Mouse (Mus musculus): Measurements from ENCODE around the gene Shank2.

Shank2 gene

GRCm38 (mm10) chr7:144417644-144418343, 416.1 kb downstream of the Shank2 start:
- DNase-seq (ENCODE audit: low read depth, low spot score) = peak; percentile 48

- no peak for DNase-seq (ENCODE audit: low read depth, low spot score)
These were observed 418.8 kb downstream of the Shank2 start for GRCm38 (mm10) chr7:144420552-144420951.

- DNase-seq (ENCODE audit: low read depth, low spot score) = no peak
These were observed 419.8 kb downstream of the Shank2 start for GRCm38 (mm10) chr7:144421478-144421877.

DNA sequence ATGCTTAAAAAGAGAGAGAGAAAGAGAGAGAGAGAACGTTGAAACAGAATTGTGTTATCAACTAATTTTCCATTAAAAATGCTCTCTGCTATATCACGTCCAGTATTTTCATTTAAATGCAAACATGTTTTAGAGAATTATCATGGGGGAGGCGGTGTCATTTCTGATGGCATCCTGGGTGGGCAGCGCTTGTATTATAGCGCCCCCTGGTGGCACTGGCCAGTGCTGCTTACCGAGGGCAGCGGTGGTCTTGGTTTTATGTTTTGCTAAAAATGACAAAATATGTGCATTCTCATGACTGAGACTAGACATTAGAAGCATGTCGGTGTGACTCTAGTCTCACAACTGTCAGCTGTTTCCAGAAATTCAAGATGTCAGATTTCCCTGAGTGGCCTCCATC, 424.2 kb downstream of the Shank2 start:
- peak; percentile 39 for DNase-seq (ENCODE audit: low read depth, low spot score)

GRCm38 (mm10) chr7:144426594-144426993, 424.9 kb downstream of the Shank2 start:
- DNase-seq (ENCODE audit: low read depth, low spot score) = no peak

DNA sequence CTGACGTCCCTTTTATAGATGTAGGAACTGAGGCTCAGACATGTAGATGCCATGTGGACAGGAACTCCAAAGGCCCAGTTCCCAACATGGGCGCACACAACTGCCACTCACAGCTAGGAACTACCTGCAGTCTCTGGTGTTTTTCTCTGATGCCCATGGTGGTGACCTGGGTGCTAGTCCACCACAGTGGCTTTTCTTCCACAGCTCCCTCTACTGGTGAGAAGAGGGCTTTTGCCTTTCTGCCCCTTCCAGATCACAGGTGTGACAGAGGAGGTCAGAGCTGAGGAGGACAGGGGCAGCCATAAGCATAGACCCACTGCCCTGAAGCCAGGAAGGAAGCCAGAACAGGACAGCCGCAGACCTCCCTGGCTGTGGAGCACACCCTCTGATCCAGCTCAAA, 425.7 kb downstream of the Shank2 start:
- peak; percentile 19 for DNase-seq (ENCODE audit: low read depth, low spot score)

DNA sequence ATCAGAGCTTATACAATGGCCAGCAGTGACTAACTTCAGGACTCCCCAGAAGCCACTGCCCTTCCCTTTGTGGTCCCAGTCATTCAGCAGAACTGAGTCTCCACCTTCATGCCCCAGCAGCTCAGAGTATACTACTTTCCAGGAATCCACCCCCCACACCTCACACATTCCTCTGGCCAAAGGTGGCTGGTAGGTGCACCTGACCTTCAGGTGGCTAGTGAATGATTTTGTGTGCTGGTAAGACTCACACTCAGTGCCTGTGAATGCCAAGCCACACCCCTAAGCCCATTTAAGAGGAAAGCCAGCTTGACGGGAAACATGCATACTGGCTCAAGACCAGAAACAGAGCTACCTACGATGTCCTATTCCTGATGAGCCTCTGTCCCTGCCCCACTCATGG, 431.2 kb downstream of the Shank2 start:
- no peak for DNase-seq (ENCODE audit: low read depth, low spot score)

GRCm38 (mm10) chr7:144438811-144439210, 437.1 kb downstream of the Shank2 start:
- DNase-seq (ENCODE audit: low read depth, low spot score) = no peak

DNA sequence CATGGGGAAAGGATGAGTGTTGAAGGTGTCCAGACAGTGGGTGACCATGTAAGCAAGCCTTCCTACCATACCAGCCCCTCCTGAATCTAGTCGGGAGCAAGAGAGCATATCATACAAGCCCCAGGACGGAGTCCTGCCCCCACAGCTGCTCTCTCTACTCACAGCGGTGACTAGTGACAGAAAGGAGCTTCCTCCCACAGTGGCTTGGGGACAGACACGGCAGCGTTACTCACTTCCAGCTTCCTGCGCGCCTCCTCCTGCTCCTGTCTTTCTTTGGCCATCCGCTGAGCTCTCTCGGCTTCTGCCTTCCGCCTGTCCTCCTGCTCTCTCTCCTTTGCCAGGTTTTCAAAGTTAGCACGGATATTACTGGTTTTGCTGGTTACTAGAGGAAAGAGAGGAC, 439.7 kb downstream of the Shank2 start:
- DNase-seq (ENCODE audit: low read depth, low spot score) = no peak

- no peak for DNase-seq (ENCODE audit: low read depth, low spot score)
These were observed 440.2 kb downstream of the Shank2 start for GRCm38 (mm10) chr7:144441976-144442375.

DNA sequence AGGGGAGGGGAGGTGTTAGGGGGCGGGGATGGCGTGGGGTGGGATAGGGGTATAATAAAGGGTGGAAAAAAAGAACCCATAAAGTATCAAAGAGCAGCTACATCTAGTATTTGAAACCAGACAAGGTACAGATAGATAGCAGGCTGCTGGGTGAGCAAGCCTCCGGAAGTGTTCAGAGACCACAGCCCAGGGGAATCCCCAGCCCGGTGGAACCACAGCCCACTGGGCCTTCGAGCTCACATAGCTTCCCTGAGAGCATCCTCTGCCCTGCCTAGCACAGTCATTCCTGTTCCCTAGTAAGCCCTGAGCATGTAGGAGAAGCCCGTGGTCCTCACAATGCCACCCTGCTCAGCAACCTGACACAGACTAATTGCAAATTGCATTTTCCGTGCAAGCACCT, 443.1 kb downstream of the Shank2 start:
- DNase-seq (ENCODE audit: low read depth, low spot score) = no peak

GRCm38 (mm10) chr7:144447146-144447545, 445.4 kb downstream of the Shank2 start:
- no peak for DNase-seq (ENCODE audit: low read depth, low spot score)

GRCm38 (mm10) chr7:144448186-144448585, 446.5 kb downstream of the Shank2 start:
- DNase-seq (ENCODE audit: low read depth, low spot score) = no peak

- no peak for DNase-seq (ENCODE audit: low read depth, low spot score)
These were observed 448.2 kb downstream of the Shank2 start for GRCm38 (mm10) chr7:144449637-144450570.

DNA sequence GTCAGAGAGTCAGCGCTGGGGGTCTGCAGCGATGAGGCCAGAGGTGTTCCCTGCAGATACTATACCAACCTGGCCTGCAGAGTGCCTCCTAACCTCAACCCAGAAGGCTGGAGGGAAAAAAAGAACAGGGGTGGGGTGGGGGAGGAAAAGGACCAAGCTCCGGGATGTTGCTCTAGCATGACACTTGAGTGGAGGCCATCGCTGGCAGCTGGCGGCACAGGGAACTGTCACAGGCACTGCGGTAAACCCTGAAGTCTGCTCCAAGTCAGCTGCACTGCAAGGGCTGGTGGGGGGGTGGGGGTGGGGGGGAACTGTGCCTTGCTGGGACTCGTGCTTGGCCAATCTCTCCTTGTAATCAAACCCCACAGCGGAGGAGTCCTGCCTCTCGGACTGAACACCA, 448.9 kb downstream of the Shank2 start:
- DNase-seq (ENCODE audit: low read depth, low spot score) = no peak

GRCm38 (mm10) chr7:144458881-144459280, 457.2 kb downstream of the Shank2 start:
- DNase-seq (ENCODE audit: low read depth, low spot score) = no peak

DNA sequence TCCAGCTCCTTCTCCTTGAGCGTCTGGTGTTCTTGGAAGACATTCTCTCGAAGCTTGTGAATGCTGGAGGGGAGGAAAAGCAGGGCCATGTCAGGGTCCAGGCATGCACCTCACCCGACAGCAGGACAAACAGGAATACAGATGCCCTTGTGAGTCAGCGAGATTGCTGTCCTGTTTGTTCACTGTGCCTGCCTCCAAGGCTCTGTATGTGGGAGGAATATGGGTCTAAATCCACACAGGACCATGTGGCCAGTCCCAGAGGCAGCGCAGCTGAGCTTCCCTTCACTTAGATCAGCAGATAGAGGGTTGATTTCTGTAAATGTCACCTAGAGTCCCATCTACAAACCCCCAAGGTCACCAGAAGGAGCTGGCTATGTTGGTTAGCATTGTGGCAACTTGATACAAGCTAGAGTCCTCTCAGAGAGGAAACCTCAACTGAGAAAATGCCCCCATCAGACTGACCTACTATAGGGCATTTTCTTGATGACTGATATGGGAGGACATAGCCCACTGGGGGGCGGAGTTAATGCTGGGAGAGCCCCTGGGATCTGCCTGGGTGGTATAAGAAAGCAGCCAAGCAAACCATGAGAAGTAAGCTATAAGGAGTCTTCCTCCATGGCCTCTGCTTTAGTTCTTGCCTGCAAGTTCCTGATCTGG, 459.6 kb downstream of the Shank2 start:
- no peak for DNase-seq (ENCODE audit: low read depth, low spot score)

- DNase-seq (ENCODE audit: low read depth, low spot score) = no peak
These were observed 460.8 kb downstream of the Shank2 start for GRCm38 (mm10) chr7:144462577-144462976.

GRCm38 (mm10) chr7:144468741-144469140, 467.0 kb downstream of the Shank2 start:
- no peak for DNase-seq (ENCODE audit: low read depth, low spot score)

- peak; percentile 23 for DNase-seq (ENCODE audit: low read depth, low spot score)
These were observed 467.5 kb downstream of the Shank2 start for GRCm38 (mm10) chr7:144469181-144469641.

DNA sequence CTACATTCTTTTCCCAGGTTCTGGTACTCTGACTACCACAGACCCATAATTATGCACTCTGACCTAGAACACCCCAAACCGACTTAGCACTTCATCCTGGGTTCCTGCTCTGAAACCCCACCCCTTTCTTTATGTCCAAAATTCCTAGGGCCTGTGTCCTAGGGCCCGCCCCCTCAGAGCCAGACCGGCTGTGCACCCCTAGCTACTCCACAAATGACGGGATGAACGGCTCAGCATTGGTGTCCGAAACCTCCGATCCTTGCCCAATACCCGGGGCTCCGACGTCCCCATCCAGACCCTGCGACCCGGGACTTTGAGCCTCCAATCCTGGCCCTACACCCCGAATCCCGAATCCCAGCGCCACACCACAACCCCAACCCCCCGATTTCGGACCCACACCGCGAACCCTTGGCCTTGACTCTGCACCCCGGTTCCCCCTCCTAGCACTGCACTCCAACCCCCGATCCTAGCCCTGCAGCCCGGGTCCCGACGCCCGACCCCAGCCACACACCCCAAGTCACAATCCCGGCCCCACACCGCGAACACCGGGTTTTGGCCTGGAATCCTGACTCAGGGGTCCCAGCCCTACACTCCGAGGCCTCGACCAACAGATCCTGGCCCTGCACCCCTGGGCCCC, 468.3 kb downstream of the Shank2 start:
- DNase-seq (ENCODE audit: low read depth, low spot score) = peak; percentile 66

Data from ZHBTc4 (cell line).